Mouse (Mus musculus): ENCODE data around the gene Snrpf.
A peak's percentile ranks its signal among the peaks of the same experiment; 100 is the strongest.

Snrpf gene

GRCm38 (mm10) chr10:93589281-93589848 lies at the start of gene Snrpf:
Gene Snrpf, minus strand, starts transcription at chr10:93589706.
- DNase-seq: peak; percentile 75 to 88

GRCm38 (mm10) chr10:93635941-93636340 lies 46.4 kb upstream of the Snrpf start:
- no peak for DNase-seq

- DNase-seq: no peak
These were observed 44.5 kb upstream of the Snrpf start for GRCm38 (mm10) chr10:93633971-93634370.

- no peak for DNase-seq
These were observed 44.1 kb upstream of the Snrpf start for GRCm38 (mm10) chr10:93633563-93633962.

- DNase-seq: no peak
These were observed 42.6 kb upstream of the Snrpf start for GRCm38 (mm10) chr10:93632086-93632485.

GRCm38 (mm10) chr10:93630310-93630709 lies 40.8 kb upstream of the Snrpf start:
- no peak for DNase-seq

GRCm38 (mm10) chr10:93624151-93624550 lies 34.6 kb upstream of the Snrpf start:
- no peak for DNase-seq

GRCm38 (mm10) chr10:93623725-93624124 lies 34.2 kb upstream of the Snrpf start:
- no peak for DNase-seq

GRCm38 (mm10) chr10:93620438-93621179 lies 31.1 kb upstream of the Snrpf start:
- DNase-seq: no peak

GRCm38 (mm10) chr10:93614850-93615249 lies 25.3 kb upstream of the Snrpf start:
- no peak for DNase-seq

- DNase-seq: no peak
These were observed 22.0 kb upstream of the Snrpf start for GRCm38 (mm10) chr10:93611419-93612007.

GRCm38 (mm10) chr10:93610896-93611295 lies 21.4 kb upstream of the Snrpf start:
- no peak for DNase-seq

- no peak for DNase-seq
These were observed 19.7 kb upstream of the Snrpf start for GRCm38 (mm10) chr10:93609236-93609635.

- DNase-seq: no peak
These were observed 18.5 kb upstream of the Snrpf start for GRCm38 (mm10) chr10:93608051-93608450.

GRCm38 (mm10) chr10:93606326-93606725 lies 16.8 kb upstream of the Snrpf start:
- no peak for DNase-seq

- DNase-seq: no peak
These were observed 13.8 kb upstream of the Snrpf start for GRCm38 (mm10) chr10:93603256-93603655.

- no peak for DNase-seq
These were observed 12.8 kb upstream of the Snrpf start for GRCm38 (mm10) chr10:93602309-93602708.

GRCm38 (mm10) chr10:93596641-93597040 lies 7.1 kb upstream of the Snrpf start:
- no peak for DNase-seq

- DNase-seq: no peak
These were observed 6.3 kb upstream of the Snrpf start for GRCm38 (mm10) chr10:93595831-93596230.

GRCm38 (mm10) chr10:93594022-93594482 lies 4.5 kb upstream of the Snrpf start:
- DNase-seq: peak; percentile 35 to 56

GRCm38 (mm10) chr10:93592456-93592855 lies 3.0 kb upstream of the Snrpf start:
- DNase-seq: peak; percentile 8 to 20

GRCm38 (mm10) chr10:93588796-93589195 lies 710 bp downstream of the Snrpf start:
- DNase-seq: no peak

- peak; percentile 17 to 41 for DNase-seq
These were observed 12.1 kb downstream of the Snrpf start for GRCm38 (mm10) chr10:93577271-93577886.

GRCm38 (mm10) chr10:93575960-93576359 lies 13.5 kb downstream of the Snrpf start:
- DNase-seq: no peak

Data from thymus, adult 18-20 months (tissue).